Mouse (Mus musculus) lung, postnatal 14 days (tissue): Measurements from ENCODE around the gene Asdurf.
"Not testable (repeated sequence)": the region's sequence is repeated elsewhere in the genome, so short reads cannot be mapped to it uniquely, and the experiment has no call there.

Experiments
- DNase-seq: peaks from one replicate; pipeline ENCODE4 v3.0.0; 2021

Gene Asdurf

GRCm38 (mm10) chr1:53352327-53353261, at the start of gene Asdurf, which contains the start of the genes Gm28551 and Asnsd1:
Asdurf (minus strand) TSS chr1:53352619.
Gm28551 (minus strand) TSS chr1:53352667.
Asnsd1 (minus strand) TSS chr1:53352752.
- DNase-seq = peak; percentile 97

- not testable (repeated sequence) for DNase-seq
These were observed 41.7 kb upstream of the Asdurf start for GRCm38 (mm10) chr1:53393936-53394760.

GRCm38 (mm10) chr1:53388762-53389161, 36.3 kb upstream of the Asdurf start:
- no peak for DNase-seq

DNA sequence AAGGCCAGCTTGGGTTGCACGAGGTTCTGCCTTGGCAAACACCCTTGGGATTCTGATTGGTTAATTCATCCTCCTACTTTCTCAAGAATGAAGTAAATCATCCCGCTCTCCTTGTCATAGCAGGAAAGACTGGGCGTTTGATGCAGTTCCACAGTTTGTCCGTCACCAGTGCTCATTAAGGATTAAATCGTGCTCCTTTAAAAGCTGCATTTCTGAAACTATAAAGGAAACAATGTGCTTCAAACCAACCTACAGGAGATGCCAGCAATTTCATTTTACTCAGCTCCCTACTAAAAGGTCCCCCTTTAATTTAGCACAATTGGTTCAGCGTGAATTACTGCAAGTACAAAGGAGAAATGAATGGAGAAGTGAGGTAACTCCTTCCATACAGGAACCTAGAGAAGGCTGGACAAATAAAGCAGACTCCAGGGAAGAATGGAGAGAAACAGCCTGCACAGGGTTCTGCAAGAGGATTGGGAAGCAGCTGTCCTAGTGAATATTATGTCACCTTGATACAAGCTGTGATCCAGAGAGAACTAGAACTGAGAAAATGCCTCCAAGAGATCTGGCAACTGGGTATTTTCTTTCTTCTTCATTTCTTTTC, 31.8 kb upstream of the Asdurf start:
- no peak for DNase-seq

DNA sequence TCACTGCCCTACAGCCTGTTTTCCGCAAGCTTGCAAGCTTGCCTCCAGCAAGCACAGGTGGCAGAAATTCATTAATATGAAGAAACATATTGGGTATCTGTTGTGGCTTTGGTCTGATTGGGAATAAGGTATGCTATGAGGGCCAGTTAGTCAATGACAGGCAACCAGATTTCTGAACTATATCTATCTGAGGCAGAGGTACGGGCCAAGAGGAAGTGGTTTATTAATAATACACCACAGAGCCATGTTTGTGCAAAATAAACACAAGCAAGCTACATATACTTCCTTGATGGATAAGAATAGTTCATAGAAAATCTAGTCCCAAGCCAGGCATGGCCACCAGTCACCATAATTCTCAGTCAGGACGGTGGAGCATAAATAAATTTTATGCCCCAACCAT, 25.3 kb upstream of the Asdurf start:
- DNase-seq = no peak

GRCm38 (mm10) chr1:53375965-53376364, 23.5 kb upstream of the Asdurf start:
- DNase-seq = not testable (repeated sequence)

GRCm38 (mm10) chr1:53358988-53359387, 6.6 kb upstream of the Asdurf start:
- DNase-seq = no peak

- no peak for DNase-seq
These were observed 11.3 kb downstream of the Asdurf start for GRCm38 (mm10) chr1:53341071-53341470.

DNA sequence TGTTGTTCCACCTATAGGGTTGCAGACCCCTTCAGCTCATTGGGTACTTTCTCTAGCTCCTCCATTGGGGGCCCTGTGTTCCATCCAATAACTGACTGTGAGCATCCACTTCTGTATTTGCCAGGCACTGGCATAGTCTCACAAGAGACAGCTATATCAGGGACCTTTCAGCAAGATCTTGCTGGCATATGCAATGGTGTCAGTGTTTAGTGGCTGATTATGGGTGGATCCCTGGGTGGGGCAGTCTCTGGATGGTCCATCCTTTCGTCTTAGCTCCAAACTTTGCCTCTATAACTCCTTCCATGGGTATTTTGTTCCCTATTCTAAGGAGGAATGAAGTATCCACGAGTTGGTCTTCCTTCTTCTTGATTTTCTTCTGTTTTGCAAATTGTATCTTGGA, 15.0 kb downstream of the Asdurf start:
- DNase-seq = not testable (repeated sequence)

DNA sequence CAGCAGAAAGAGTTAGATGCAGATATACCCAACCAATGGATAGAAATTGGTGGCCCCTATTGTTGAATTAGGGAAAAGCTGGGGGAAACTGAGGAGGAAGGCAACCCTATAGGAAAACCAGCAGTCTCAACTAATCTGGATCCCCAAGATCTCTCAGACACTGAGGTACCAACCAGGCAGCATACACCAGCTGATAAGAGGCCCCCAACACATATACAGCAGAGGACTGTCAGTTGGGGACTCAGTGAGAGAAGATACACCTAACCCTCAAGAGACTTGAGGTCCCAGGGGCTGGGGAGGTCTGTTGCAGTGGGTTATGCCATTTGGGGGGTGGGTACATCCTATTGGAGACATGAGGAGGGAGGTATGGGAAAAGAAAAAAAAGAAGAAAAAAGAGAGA, 17.0 kb downstream of the Asdurf start:
- no peak for DNase-seq

- not testable (repeated sequence) for DNase-seq
These were observed 18.9 kb downstream of the Asdurf start for GRCm38 (mm10) chr1:53333527-53333926.

DNA sequence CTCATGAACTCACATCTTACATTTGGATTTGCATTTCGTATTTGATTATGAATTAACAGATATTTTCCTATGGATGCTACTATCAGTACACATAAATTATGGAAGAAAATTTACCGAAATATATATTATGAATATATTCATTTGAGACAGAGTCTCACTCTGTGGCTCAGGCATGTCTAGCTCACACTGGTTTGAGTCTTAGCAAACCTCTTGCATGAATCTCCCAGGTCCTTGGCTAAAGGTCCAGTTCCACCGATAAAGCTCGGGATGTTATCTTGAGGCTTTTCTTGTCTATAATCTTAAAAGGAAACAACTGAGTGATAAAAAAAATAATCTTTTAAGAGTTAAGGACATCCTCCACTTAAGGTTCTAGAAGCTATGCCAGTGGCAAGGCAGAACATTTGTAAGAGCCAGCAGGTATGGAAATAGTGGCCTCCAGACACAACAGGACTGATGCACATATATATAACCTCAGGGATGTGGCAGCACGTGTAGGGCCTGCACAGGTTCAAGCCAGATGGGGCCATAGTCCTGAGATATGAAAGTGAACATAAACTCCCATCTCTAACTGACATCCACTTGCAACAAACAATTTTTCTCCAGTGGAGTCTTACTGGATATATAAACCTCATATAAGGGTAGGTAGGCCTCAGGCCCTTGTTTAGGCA, 27.5 kb downstream of the Asdurf start:
- DNase-seq = no peak

GRCm38 (mm10) chr1:53324277-53324676, 28.1 kb downstream of the Asdurf start:
- no peak for DNase-seq

- no peak for DNase-seq
These were observed 29.2 kb downstream of the Asdurf start for GRCm38 (mm10) chr1:53323254-53323653.

GRCm38 (mm10) chr1:53321662-53322344, 30.6 kb downstream of the Asdurf start:
- no peak for DNase-seq

GRCm38 (mm10) chr1:53312989-53313967, 39.1 kb downstream of the Asdurf start, which contains the start of gene Osgepl1:
Osgepl1 (plus strand) TSS chr1:53313624.
- DNase-seq = peak; percentile 88

- DNase-seq = no peak
These were observed 51.9 kb downstream of the Asdurf start for GRCm38 (mm10) chr1:53300506-53300905.
